Mouse (Mus musculus) kidney, adult 11 months (tissue): ENCODE measurements at regions not wholly inside any gene's neighbourhood (a gene's known extent, or its start where the extent isn't known, plus 50 kb on each side); places are given as distances from the start of the nearest gene placed in this dataset.

Source experiments
- DNase-seq: peaks from one replicate; pipeline ENCODE4 v3.0.0; 2022

- no peak for DNase-seq
These were observed 134.9 kb upstream of the Pgrmc2 start for GRCm38 (mm10) chr3:41217770-41218169.

- no peak for DNase-seq
These were observed 130.7 kb upstream of the Pgrmc2 start for GRCm38 (mm10) chr3:41213533-41213932.

DNA sequence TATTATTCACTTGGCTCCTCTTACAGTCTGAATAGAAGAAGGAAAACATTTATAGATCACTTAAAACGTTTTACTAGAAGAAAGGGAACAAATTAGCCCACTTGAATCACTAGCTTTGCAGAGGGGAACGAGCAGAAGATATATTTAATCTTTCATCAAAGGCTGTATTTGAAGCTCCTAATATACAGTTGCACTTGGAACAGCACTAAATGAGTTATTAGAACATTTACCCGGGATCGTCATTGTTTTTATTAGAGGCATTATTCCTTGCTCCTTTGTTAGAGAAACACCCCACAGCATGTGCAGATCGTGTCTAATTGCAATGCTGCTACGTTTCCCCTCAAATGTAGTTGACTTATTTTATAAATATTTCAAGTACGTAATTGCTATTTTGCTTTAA lies 127.5 kb upstream of the Pgrmc2 start:
- DNase-seq: no peak

- DNase-seq: no peak
These were observed 120.0 kb upstream of the Pgrmc2 start for GRCm38 (mm10) chr3:41202895-41203294.

DNA sequence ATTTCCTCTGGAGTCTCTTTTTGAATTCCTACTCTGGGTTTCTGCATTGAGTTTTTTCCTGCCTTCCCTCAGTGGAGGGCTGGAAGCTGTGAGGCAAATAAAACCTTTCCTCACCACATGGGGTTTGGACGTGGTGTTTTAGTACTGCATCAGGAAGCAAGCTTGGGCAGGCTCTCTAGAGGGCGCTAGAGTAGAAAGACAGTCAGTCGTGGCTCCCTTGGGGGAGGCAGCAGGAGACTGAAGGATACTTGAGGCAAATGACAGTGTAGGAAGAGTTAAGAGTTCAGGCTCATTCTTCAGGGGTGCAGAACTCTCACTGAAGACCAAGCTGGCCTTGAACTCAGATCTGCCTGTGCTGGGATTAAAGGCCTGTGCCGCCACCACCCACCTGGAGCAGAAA lies 118.9 kb upstream of the Pgrmc2 start:
- no peak for DNase-seq

- no peak for DNase-seq
These were observed 117.2 kb upstream of the Pgrmc2 start for GRCm38 (mm10) chr3:41200026-41200425.

GRCm38 (mm10) chr3:41198216-41198976 lies 115.5 kb upstream of the Pgrmc2 start:
- no peak for DNase-seq

DNA sequence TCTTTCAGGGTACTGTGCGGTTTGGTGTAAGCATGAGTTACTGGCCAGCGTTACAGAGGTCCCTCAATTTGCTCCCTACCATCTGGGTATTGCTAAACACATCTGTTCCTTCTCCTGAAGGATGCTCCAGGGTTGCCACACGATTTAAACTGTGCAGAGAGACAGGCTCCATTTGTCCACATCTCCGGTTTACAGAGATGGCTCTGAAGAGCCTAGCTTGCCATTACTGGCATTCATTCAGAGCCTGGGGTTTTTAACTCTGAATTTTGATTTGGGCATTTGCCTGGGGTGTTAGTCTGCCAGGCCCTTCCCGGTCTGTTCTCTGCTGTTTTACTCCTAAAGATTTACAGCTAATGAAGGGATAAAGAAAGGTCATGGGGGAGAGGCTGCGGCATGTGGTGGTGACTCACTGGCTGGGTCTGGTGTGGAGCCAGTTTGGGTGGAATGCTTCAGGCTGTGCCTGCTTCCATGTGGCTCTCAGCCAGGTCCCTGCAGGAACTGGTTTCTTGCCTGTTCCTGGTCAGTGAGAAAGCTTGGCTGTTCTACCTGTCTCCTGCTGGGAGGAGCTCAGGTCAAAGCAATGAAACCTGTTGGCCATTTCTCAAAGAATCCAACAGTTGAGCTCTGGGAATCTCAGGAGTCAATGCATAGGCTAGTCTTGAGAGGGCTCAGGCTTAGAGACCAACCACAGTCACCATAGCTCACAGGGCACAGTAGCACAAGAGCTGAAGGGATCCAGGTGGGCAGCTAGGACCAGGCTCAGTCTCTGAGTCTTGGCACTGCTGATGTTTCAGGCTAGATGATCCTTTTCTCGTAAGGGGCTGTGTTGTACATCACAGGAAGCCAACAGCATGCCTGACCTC lies 112.5 kb upstream of the Pgrmc2 start:
- DNase-seq: peak; percentile 90

- DNase-seq: no peak
These were observed 111.7 kb upstream of the Pgrmc2 start for GRCm38 (mm10) chr3:41194311-41195112.

- no peak for DNase-seq
These were observed 102.7 kb upstream of the Pgrmc2 start for GRCm38 (mm10) chr3:41185305-41186097.

DNA sequence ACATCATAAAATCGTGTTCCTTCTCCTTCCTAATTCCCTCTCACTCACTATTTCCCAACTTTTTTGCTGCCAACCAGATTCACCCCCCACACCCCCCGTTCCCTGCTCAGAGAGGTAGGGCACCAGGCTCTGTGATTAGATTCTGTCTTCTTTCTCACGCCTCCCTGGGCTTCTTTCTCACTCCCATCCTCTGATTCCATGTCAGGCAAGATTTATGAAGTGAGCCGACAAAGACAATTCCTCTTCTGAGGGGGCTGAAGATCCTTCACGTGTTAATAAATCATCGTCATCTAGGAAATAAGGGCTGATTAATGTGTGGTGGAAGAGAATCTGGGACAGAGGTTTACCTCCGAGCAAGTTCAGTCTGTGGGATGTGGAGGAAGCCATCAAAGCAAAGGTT lies 101.5 kb upstream of the Pgrmc2 start:
- DNase-seq: no peak

DNA sequence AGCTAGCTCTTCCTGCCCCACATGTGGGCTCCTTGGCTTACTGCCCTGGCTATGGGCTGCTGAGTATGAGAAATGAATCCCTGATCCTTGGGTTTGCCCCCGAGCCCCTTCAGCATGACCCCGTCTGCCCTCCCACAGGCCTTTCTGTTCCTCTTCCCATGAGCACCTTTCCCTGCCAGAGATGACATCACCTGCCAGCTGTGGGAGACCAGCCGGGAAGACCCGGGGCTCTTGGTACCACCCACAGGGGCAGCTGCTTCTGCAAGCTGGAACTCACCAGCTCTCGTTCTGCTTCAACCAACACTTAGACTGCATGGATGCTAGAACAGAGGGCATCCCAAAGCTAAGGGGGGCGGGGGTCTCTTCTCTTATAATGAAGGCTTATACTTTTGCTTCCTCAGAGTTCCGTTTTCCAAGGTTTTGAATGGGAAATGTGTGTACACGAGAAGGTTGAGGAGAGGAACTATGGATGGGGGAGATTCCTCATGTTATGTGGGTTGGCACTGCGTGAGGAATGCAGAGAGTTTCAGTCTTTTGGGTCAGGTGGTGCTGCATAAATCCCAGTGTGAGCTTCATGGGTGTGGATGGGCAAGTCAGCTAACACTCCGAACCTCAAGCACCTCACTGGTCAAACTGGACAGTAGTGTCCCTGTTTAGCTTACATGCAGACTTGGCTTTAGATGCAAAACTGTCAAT lies 100.2 kb upstream of the Pgrmc2 start:
- DNase-seq: no peak

- DNase-seq: peak; percentile 80
These were observed 99.4 kb upstream of the Pgrmc2 start for GRCm38 (mm10) chr3:41182036-41182899.

DNA sequence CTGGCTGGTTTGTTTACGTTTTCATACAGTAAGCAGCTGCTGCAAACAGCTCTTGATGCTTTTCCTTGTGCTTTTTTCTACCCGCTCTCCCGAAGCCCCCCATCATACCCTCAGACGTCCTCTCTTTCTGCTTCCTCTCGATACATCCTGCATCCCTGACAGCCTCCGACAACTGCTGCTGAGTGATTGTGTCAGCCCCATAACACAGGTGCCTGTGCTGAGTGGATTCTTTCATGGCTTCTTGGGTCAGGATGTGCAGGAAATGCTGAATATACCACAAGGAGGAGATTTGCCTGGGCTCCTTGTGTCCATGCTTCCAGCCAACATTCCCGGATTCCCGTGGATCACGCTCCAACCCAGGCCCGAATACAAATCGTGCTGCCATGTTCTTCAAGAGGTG lies 98.6 kb upstream of the Pgrmc2 start:
- no peak for DNase-seq

- no peak for DNase-seq
These were observed 98.1 kb upstream of the Pgrmc2 start for GRCm38 (mm10) chr3:41180911-41181310.

GRCm38 (mm10) chr3:41179037-41179880 lies 96.4 kb upstream of the Pgrmc2 start:
- no peak for DNase-seq

DNA sequence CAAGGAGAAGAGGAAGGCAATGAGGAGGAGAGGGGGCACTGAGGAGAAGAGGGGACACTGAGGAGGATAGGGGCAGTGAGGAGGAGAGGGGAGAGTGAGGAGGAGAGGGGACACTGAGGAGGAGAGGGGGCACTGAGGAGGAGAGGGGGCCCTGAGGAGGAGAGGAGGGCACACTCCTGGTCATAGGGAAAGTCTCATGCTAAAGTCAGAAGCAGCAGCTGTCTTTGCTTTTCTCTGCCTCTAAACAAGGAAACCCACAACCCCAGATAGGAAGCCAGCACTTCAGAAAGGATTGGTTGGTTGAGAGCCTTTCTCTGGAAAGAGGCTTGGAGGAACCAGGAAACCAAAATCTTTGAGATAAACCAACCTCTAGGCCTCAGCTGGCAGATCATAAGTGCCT lies 94.3 kb upstream of the Pgrmc2 start:
- DNase-seq: no peak

GRCm38 (mm10) chr3:41175356-41175755 lies 92.5 kb upstream of the Pgrmc2 start:
- no peak for DNase-seq

DNA sequence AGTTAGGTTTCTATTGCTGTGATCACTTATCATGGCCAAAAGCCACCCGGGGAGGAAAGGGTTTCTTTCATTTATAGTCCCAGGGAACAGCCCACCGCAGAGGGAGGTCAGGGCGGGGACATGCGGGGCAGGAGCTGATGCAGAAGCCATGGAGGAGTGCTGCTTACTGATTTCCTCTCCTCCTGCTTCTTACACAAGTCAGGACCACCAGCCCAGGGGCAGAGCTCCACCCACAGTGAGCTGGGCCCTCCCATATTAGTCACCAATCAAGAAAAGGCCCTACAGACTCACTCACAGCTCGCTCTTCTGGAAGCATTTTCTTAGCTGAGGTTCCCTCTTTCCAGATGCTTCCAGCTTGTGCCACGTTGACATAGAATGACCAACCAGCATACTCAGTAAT lies 90.7 kb upstream of the Pgrmc2 start:
- DNase-seq: no peak
